Mouse (Mus musculus) C2C12 (cell line): Measurements from ENCODE around the gene Klrg1.

Source experiments
- CEBPB ChIP-seq: IDR thresholded peaks from one replicate; pipeline ENCODE4 v1.6.1; 2011; ENCODE audit warnings: low read depth, mild to moderate bottlenecking, control low read depth, moderate library complexity
- CTCF ChIP-seq: IDR thresholded peaks from one replicate; pipeline ENCODE4 v1.5.1; 2011; ENCODE audit not compliant: control insufficient read depth, insufficient read depth, insufficient read length

- TF ChIP-seq CTCF (no peak), CEBPB (no peak)
Observed at GRCm38 (mm10) chr6:122293796-122294195, 11.1 kb upstream of the Klrg1 start.
